In genomic region chr11:23013580-23014294, GRCm38 (mm10) we compare ENCODE assay signal across 11 mouse cellular contexts. TPM values are rescaled to one million over a fixed set of nuclear protein-coding genes. Genes with fewer than 3 reads are reported as not detected.
A peak's percentile ranks its signal among the peaks of the same experiment; 100 is the strongest.
DNase-seq lines count a peak whose midpoint lies in the region; ATAC-seq and TF ChIP-seq lines count a peak whose summit lies in the region.
"Had no signal": no experiment of that assay in that cellular context is flagged by ENCODE, and none has a peak within 500 bp of the region (broad histone marks: within the 10 kb centered on the region; RNA-seq: fewer than 3 reads in every experiment).

No protein-coding gene starts in this region.

- no peaks in the 10 kb centered on the region for H3K79me2 ChIP-seq in C2C12 (ENCODE audit: control insufficient read depth, insufficient read depth)

- H3K9ac ChIP-seq in intestine, postnatal 0 days (ENCODE audit: low read depth, low read length), result no peak overlapping the region
- no peak overlapping the region for H3K9ac ChIP-seq in intestine, embryonic 16.5 days (ENCODE audit: low read depth, low read length)
- H3K9ac ChIP-seq: limb, embryonic 12.5 days had no signal

- no peak overlapping the region for H3K27ac ChIP-seq in intestine, postnatal 0 days (ENCODE audit: low read depth, low read length)
- no peak overlapping the region for H3K27ac ChIP-seq in intestine, embryonic 16.5 days (ENCODE audit: low read length)
- H3K27ac ChIP-seq: limb, embryonic 12.5 days had no signal

- ATAC-seq in intestine, postnatal 0 days, result no peak
- no peak for ATAC-seq in intestine, embryonic 16.5 days
- ATAC-seq in megakaryocyte, adult 5-6 weeks (ENCODE audit: poor library complexity, severe bottlenecking), result peak; percentile 71

- no peaks in the 10 kb centered on the region for H3K27me3 ChIP-seq in intestine, postnatal 0 days (replicated peaks; ENCODE audit: control insufficient read depth, insufficient read depth, low read length)
- no peaks in the 10 kb centered on the region for H3K27me3 ChIP-seq in intestine, embryonic 16.5 days (replicated peaks; ENCODE audit: control insufficient read depth, insufficient read depth, low read length)
- no peaks in the 10 kb centered on the region for H3K27me3 ChIP-seq in C2C12 (ENCODE audit: control insufficient read depth, insufficient read depth, insufficient read length)
- H3K27me3 ChIP-seq: limb, embryonic 12.5 days had no signal

- no peak overlapping the region for H3K4me2 ChIP-seq in intestine, postnatal 0 days (replicated peaks; ENCODE audit: low read depth)
- H3K4me2 ChIP-seq in intestine, embryonic 16.5 days (ENCODE audit: low read depth, low read length), result no peak overlapping the region
- H3K4me2 ChIP-seq: limb, embryonic 12.5 days had no signal

- DNase-seq in R1 (ENCODE audit: low read depth, low spot score), result peak; percentile 70
- DNase-seq in frontal cortex, postnatal 36 days (ENCODE audit: low spot score in 2 of 2), result no peak
- DNase-seq in left cerebral cortex, postnatal 14 days (ENCODE audit: low spot score in 2 of 2), result no peak
- DNase-seq in gastrocnemius, postnatal 4 days (ENCODE audit: low spot score in 2 of 2), result no peak
- DNase-seq: cerebellum, postnatal 36 days; kidney, adult 18-20 months had no signal

- intact Hi-C loops in left cerebral cortex, postnatal 14 days (cut with DNase I), result no loop called here

- H3K4me3 ChIP-seq in intestine, postnatal 0 days (ENCODE audit: low read depth, low read length), result no peak overlapping the region
- H3K4me3 ChIP-seq in intestine, embryonic 16.5 days (ENCODE audit: low read length), result no peak overlapping the region
- H3K4me3 ChIP-seq in C2C12 (ENCODE audit: insufficient read depth, poor library complexity, severe bottlenecking), result no peak overlapping the region
- H3K4me3 ChIP-seq: limb, embryonic 12.5 days had no signal

- H3K79me3 ChIP-seq in C2C12 (ENCODE audit: low read depth), result no peaks in the 10 kb centered on the region

- no peaks in the 10 kb centered on the region for H3K36me3 ChIP-seq in intestine, postnatal 0 days (ENCODE audit: control insufficient read depth, insufficient read depth)
- no peaks in the 10 kb centered on the region for H3K36me3 ChIP-seq in intestine, embryonic 16.5 days (ENCODE audit: control insufficient read depth, insufficient read depth, low read length)
- H3K36me3 ChIP-seq in C2C12 (ENCODE audit: control insufficient read depth, insufficient read depth), result no peaks in the 10 kb centered on the region
- H3K36me3 ChIP-seq: limb, embryonic 12.5 days had no signal

- TF ChIP-seq CTCF in intestine, postnatal 0 days (IDR thresholded peaks at IDR 0.05; ENCODE audit: low read depth), result peak; percentile 67
- peak; percentile 5 for TF ChIP-seq CTCF in C2C12 (IDR thresholded peaks at IDR 0.05; ENCODE audit: control insufficient read depth, insufficient read depth, insufficient read length)

- WGBS in intestine, postnatal 0 days, result 94% methylated on average over 4 of the region's 4 CpGs
- 88% methylated on average over 4 of the region's 4 CpGs for WGBS in intestine, embryonic 16.5 days

- no peak overlapping the region for H3ac ChIP-seq in C2C12 (ENCODE audit: control insufficient read depth, insufficient read length, low read depth)

- H3K4me1 ChIP-seq in intestine, postnatal 0 days (replicated peaks; ENCODE audit: control insufficient read depth, insufficient read depth, low read length), result no peaks in the 10 kb centered on the region
- H3K4me1 ChIP-seq in intestine, embryonic 16.5 days (ENCODE audit: control insufficient read depth, insufficient read depth, low read length), result no peaks in the 10 kb centered on the region
- H3K4me1 ChIP-seq: limb, embryonic 12.5 days had no signal

- no peaks in the 10 kb centered on the region for H3K9me3 ChIP-seq in intestine, postnatal 0 days (ENCODE audit: control insufficient read depth)
- H3K9me3 ChIP-seq in intestine, embryonic 16.5 days (ENCODE audit: control insufficient read depth, low read length), result no peaks in the 10 kb centered on the region
- H3K9me3 ChIP-seq: limb, embryonic 12.5 days had no signal

TF ChIP-seq in C2C12, 6 proteins besides CTCF, POLR2A, EP300 and RAD21:
- TF ChIP-seq MAX (IDR thresholded peaks at IDR 0.05), result no peak
- TF ChIP-seq USF1 (IDR thresholded peaks at IDR 0.05; ENCODE audit: low read depth), result no peak
- no peak for TF ChIP-seq FOSL1 (IDR thresholded peaks at IDR 0.05; ENCODE audit: insufficient read depth, low read length, poor library complexity, severe bottlenecking)
- no peak for TF ChIP-seq MYOD1 (IDR thresholded peaks at IDR 0.05; ENCODE audit: control insufficient read depth, insufficient read length, low read depth)
- TF ChIP-seq MYOG (IDR thresholded peaks at IDR 0.05; ENCODE audit: control insufficient read depth, extremely low read depth, insufficient read length), result no peak
- no peak for TF ChIP-seq CEBPB (IDR thresholded peaks at IDR 0.05; ENCODE audit: low read depth)

RNA-seq across cellular contexts. Expression of gene Fam161a, which starts 6.4 kb away (rescaled TPM):
- polyA plus RNA-seq in intestine, postnatal 0 days (2015; fragmentation: Nextera tagmentation; extraction: Ambion mirVana), result 1.9 and 2.8 TPM in 2 replicates
- polyA plus RNA-seq in intestine, embryonic 16.5 days (2015; fragmentation: Nextera tagmentation; extraction: Ambion mirVana), result 1.5 and 2.7 TPM in 2 replicates
- 0.23 TPM for polyA plus RNA-seq in C2C12 (2012; fragmentation: generic; extraction: Trizol)
- 3.5 and 4.1 TPM in 2 replicates for total RNA-seq in megakaryocyte, adult 5-6 weeks (2015)
- total RNA-seq in megakaryocyte, adult 5-6 weeks (2017), result 2.6 and 3.5 TPM in 2 replicates
- total RNA-seq in left cerebral cortex, postnatal 14 days (2021), result 1 to 10 TPM; 2.9 to 3.9 TPM
- 1 to 10 TPM; 3.1 to 4.0 TPM for total RNA-seq in gastrocnemius, postnatal 4 days (2021)

RNA-seq across cellular contexts. Expression of gene Cct4, which starts 23.4 kb away (rescaled TPM):
- polyA plus RNA-seq in intestine, postnatal 0 days (2015; fragmentation: Nextera tagmentation; extraction: Ambion mirVana), result 95.3 and 101 TPM in 2 replicates
- polyA plus RNA-seq in intestine, embryonic 16.5 days (2015; fragmentation: Nextera tagmentation; extraction: Ambion mirVana), result 214 and 241 TPM in 2 replicates
- 144 TPM for polyA plus RNA-seq in C2C12 (2012; fragmentation: generic; extraction: Trizol)
- 184 and 193 TPM in 2 replicates for total RNA-seq in megakaryocyte, adult 5-6 weeks (2015)
- 137 and 141 TPM in 2 replicates for total RNA-seq in megakaryocyte, adult 5-6 weeks (2017)
- total RNA-seq in left cerebral cortex, postnatal 14 days (2021), result 100 to 1,000 TPM in 1 of 2 experiments, 10 to 100 TPM in 1; 94.9 to 101 TPM
- 100 to 1,000 TPM; 146 to 158 TPM for total RNA-seq in gastrocnemius, postnatal 4 days (2021)

RNA-seq across cellular contexts. Expression of gene Commd1, which starts 31.6 kb away (rescaled TPM):
- 286 and 294 TPM in 2 replicates for polyA plus RNA-seq in intestine, postnatal 0 days (2015; fragmentation: Nextera tagmentation; extraction: Ambion mirVana)
- polyA plus RNA-seq in intestine, embryonic 16.5 days (2015; fragmentation: Nextera tagmentation; extraction: Ambion mirVana), result 320 and 339 TPM in 2 replicates
- 126 TPM for polyA plus RNA-seq in C2C12 (2012; fragmentation: generic; extraction: Trizol)
- total RNA-seq in megakaryocyte, adult 5-6 weeks (2015), result 138 TPM in 2 replicates
- total RNA-seq in megakaryocyte, adult 5-6 weeks (2017), result 98.5 and 129 TPM in 2 replicates
- total RNA-seq in left cerebral cortex, postnatal 14 days (2021), result 10 to 100 TPM; 39.0 to 39.2 TPM
- total RNA-seq in gastrocnemius, postnatal 4 days (2021), result 100 to 1,000 TPM; 139 to 159 TPM

RNA-seq across cellular contexts. Expression of gene Gm28048, which starts 31.8 kb away (rescaled TPM):
- polyA plus RNA-seq in intestine, postnatal 0 days (2015; fragmentation: Nextera tagmentation; extraction: Ambion mirVana), result 15.8 and 20.3 TPM in 2 replicates
- 11.2 and 12.0 TPM in 2 replicates for polyA plus RNA-seq in intestine, embryonic 16.5 days (2015; fragmentation: Nextera tagmentation; extraction: Ambion mirVana)
- polyA plus RNA-seq in C2C12 (2012; fragmentation: generic; extraction: Trizol), result 1.4 TPM
- total RNA-seq in megakaryocyte, adult 5-6 weeks (2015), result 58.7 and 62.6 TPM in 2 replicates
- total RNA-seq in megakaryocyte, adult 5-6 weeks (2017), result 31.5 and 36.8 TPM in 2 replicates
- 10 to 100 TPM; 10.3 to 13.5 TPM for total RNA-seq in left cerebral cortex, postnatal 14 days (2021)
- 1 to 10 TPM; 5.5 to 6.5 TPM for total RNA-seq in gastrocnemius, postnatal 4 days (2021)

RNA-seq across cellular contexts. Expression of gene Zrsr1, which starts 41.9 kb away (rescaled TPM):
- 2.0 and 2.3 TPM in 2 replicates for polyA plus RNA-seq in intestine, postnatal 0 days (2015; fragmentation: Nextera tagmentation; extraction: Ambion mirVana)
- 1.8 and 2.2 TPM in 2 replicates for polyA plus RNA-seq in intestine, embryonic 16.5 days (2015; fragmentation: Nextera tagmentation; extraction: Ambion mirVana)
- polyA plus RNA-seq in C2C12 (2012; fragmentation: generic; extraction: Trizol), result 3.4 TPM
- total RNA-seq in megakaryocyte, adult 5-6 weeks (2015), result 7.2 and 7.4 TPM in 2 replicates
- total RNA-seq in megakaryocyte, adult 5-6 weeks (2017), result 11.7 and 15.4 TPM in 2 replicates
- 10 to 100 TPM; 53.1 to 56.3 TPM for total RNA-seq in left cerebral cortex, postnatal 14 days (2021)
- 10 to 100 TPM in 1 of 2 experiments, 1 to 10 TPM in 1; 9.2 to 11.4 TPM for total RNA-seq in gastrocnemius, postnatal 4 days (2021)
